Mouse (Mus musculus): ENCODE results near the gene Atg14. TPM values are rescaled to one million over a fixed set of nuclear protein-coding genes. Genes with fewer than 3 reads are reported as not detected.

Gene Atg14
- polyA plus RNA-seq, 1 experiment, result 16.0 TPM

- DNase-seq, result no peak
- WGBS, result 87% methylated on average over 1 of the region's 1 CpGs
- Histone ChIP-seq H3K27ac (ENCODE audit: insufficient read depth, low read length) (no peak overlapping the region), H3K4me1 (ENCODE audit: control insufficient read depth, insufficient read depth, low read length) (no peaks in the 10 kb centered on the region), H3K4me3 (replicated peaks; ENCODE audit: insufficient read depth, low read depth, low read length) (no peak overlapping the region), H3K27me3 (ENCODE audit: control insufficient read depth, insufficient read depth, low read length) (no peaks in the 10 kb centered on the region)
- no peak for TF ChIP-seq POLR2A (IDR thresholded peaks at IDR 0.05; ENCODE audit: borderline replicate concordance, insufficient read depth, low read length)
- no peak for TF ChIP-seq CTCF (IDR thresholded peaks at IDR 0.05; ENCODE audit: borderline replicate concordance, insufficient read depth, low read depth, low read length)
These were observed 7.9 kb downstream of the Atg14 start for GRCm38 (mm10) chr14:47562530-47562929.

DNA sequence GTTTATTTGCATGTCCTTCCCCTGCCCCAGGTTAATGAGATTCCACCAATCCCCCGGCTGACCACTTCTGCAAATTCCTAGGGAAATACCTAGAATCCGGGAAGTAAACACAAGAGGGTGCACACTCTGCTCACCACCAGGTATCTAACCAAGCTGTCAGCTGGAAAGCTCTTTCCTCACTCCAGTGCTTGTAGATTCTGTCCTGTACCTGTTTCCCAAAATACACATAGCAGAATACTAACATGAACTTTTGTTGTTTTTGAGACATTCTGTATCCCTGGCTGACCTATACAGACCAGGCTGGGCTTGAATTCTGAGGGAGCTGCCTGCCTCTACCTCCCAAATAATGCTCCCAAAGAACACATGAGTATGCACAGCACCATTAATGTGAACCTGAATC, 9.7 kb downstream of the Atg14 start:
- WGBS, result 89% methylated on average over 2 of the region's 2 CpGs
- TF ChIP-seq CTCF (IDR thresholded peaks at IDR 0.05; ENCODE audit: borderline replicate concordance, insufficient read depth, low read depth, low read length) (no peak), POLR2A (IDR thresholded peaks at IDR 0.05; ENCODE audit: borderline replicate concordance, insufficient read depth, low read length) (no peak)
- Histone ChIP-seq H3K27ac (ENCODE audit: insufficient read depth, low read length) (no peak overlapping the region), H3K27me3 (ENCODE audit: control insufficient read depth, insufficient read depth, low read length) (no peaks in the 10 kb centered on the region), H3K4me1 (ENCODE audit: control insufficient read depth, insufficient read depth, low read length) (no peaks in the 10 kb centered on the region), H3K4me3 (replicated peaks; ENCODE audit: insufficient read depth, low read depth, low read length) (no peak overlapping the region)
- DNase-seq, result no peak

DNA sequence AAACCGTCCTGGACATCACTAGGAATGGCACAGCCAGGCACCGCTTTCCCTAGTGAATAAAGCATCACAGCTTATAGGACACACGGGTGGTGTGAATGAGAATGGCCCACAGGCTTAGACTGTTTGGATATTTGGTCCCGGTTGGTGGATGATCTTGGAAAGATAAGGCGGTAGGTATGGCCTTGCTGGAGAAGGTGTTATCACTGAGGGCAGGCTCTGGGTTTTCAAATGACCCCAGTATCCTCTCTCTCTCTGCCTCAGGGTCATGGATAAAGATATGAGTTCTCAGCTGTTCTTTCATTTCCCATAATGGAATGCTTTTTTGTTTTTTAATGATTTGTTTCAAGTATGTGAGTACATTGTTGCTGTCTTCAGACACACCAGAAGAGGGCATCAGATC, 15.2 kb downstream of the Atg14 start:
- no peak overlapping the region for H3K27ac ChIP-seq (ENCODE audit: insufficient read depth, low read length)
- no peaks in the 10 kb centered on the region for H3K27me3 ChIP-seq (ENCODE audit: control insufficient read depth, insufficient read depth, low read length)
- 94% methylated on average over 5 of the region's 5 CpGs for WGBS
- H3K4me3 ChIP-seq (replicated peaks; ENCODE audit: insufficient read depth, low read depth, low read length), result no peak overlapping the region
- H3K4me1 ChIP-seq (ENCODE audit: control insufficient read depth, insufficient read depth, low read length), result no peaks in the 10 kb centered on the region
- no peak for DNase-seq
- TF ChIP-seq POLR2A (IDR thresholded peaks at IDR 0.05; ENCODE audit: borderline replicate concordance, insufficient read depth, low read length) (no peak), CTCF (IDR thresholded peaks at IDR 0.05; ENCODE audit: borderline replicate concordance, insufficient read depth, low read depth, low read length) (no peak)

DNA sequence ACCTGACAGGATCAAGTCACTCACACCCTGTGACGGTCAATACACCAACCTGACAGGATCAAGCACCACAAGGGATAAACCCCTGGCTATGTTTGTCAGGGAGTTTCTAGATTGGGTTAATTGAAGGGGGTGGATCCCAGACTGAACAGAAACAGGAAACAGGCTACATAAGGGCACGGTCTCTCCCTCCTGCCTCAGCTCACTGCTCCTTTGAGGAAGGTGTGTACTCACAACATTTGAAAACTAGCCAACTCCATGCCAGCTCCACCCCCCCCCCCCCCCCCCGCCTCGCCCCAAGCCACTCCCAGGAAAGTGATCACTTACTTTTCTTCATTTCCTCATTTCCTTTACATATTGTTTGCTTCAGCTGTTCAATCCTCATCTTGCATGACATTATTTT, 16.2 kb downstream of the Atg14 start:
- DNase-seq, result no peak
- 90% methylated on average over 4 of the region's 4 CpGs for WGBS
- Histone ChIP-seq H3K27me3 (ENCODE audit: control insufficient read depth, insufficient read depth, low read length) (no peaks in the 10 kb centered on the region), H3K4me3 (replicated peaks; ENCODE audit: insufficient read depth, low read depth, low read length) (no peak overlapping the region), H3K27ac (ENCODE audit: insufficient read depth, low read length) (no peak overlapping the region), H3K4me1 (ENCODE audit: control insufficient read depth, insufficient read depth, low read length) (no peaks in the 10 kb centered on the region)
- TF ChIP-seq POLR2A (IDR thresholded peaks at IDR 0.05; ENCODE audit: borderline replicate concordance, insufficient read depth, low read length) (no peak), CTCF (IDR thresholded peaks at IDR 0.05; ENCODE audit: borderline replicate concordance, insufficient read depth, low read depth, low read length) (no peak)

- no peak overlapping the region for H3K27ac ChIP-seq (ENCODE audit: insufficient read depth, low read length)
- TF ChIP-seq POLR2A (IDR thresholded peaks at IDR 0.05; ENCODE audit: borderline replicate concordance, insufficient read depth, low read length) (no peak), CTCF (IDR thresholded peaks at IDR 0.05; ENCODE audit: borderline replicate concordance, insufficient read depth, low read depth, low read length) (no peak)
- H3K27me3 ChIP-seq (ENCODE audit: control insufficient read depth, insufficient read depth, low read length), result no peaks in the 10 kb centered on the region
- no peak overlapping the region for H3K4me3 ChIP-seq (replicated peaks; ENCODE audit: insufficient read depth, low read depth, low read length)
- no peak for DNase-seq
- 83% methylated on average over 2 of the region's 2 CpGs for WGBS
- H3K4me1 ChIP-seq (ENCODE audit: control insufficient read depth, insufficient read depth, low read length), result no peaks in the 10 kb centered on the region
These were observed 17.1 kb downstream of the Atg14 start for GRCm38 (mm10) chr14:47553380-47553779.

DNA sequence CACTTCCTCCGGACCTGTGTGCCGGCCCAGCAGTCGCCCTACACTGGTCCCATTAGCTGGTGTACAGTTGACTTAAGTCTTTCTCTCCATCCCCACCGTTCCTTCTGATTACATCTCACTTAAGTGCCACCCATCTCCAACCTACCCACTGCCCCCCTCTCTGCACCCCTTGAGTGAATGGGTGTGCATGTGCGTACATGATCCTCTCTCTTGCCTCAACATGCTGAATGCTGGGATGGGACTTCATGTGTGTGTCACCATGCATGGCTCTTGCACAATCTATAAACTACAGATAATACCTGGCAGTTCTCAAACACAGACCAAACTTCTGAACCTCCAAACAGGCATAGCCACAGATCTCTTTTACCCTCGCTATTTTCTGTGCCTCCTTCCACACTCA, 18.8 kb downstream of the Atg14 start:
- 97% methylated on average over 6 of the region's 6 CpGs for WGBS
- no peak for TF ChIP-seq CTCF (IDR thresholded peaks at IDR 0.05; ENCODE audit: borderline replicate concordance, insufficient read depth, low read depth, low read length)
- no peak for TF ChIP-seq POLR2A (IDR thresholded peaks at IDR 0.05; ENCODE audit: borderline replicate concordance, insufficient read depth, low read length)
- H3K27me3 ChIP-seq (ENCODE audit: control insufficient read depth, insufficient read depth, low read length), result no peaks in the 10 kb centered on the region

GRCm38 (mm10) chr14:47544877-47545276, 25.6 kb downstream of the Atg14 start:
- H3K27me3 ChIP-seq (ENCODE audit: control insufficient read depth, insufficient read depth, low read length), result no peaks in the 10 kb centered on the region

More for the DNA sequence above, 18.8 kb downstream of the Atg14 start:
- DNase-seq, result no peak
- Histone ChIP-seq H3K4me1 (ENCODE audit: control insufficient read depth, insufficient read depth, low read length) (no peaks in the 10 kb centered on the region), H3K4me3 (replicated peaks; ENCODE audit: insufficient read depth, low read depth, low read length) (no peak overlapping the region), H3K27ac (ENCODE audit: insufficient read depth, low read length) (no peak overlapping the region)

DNA sequence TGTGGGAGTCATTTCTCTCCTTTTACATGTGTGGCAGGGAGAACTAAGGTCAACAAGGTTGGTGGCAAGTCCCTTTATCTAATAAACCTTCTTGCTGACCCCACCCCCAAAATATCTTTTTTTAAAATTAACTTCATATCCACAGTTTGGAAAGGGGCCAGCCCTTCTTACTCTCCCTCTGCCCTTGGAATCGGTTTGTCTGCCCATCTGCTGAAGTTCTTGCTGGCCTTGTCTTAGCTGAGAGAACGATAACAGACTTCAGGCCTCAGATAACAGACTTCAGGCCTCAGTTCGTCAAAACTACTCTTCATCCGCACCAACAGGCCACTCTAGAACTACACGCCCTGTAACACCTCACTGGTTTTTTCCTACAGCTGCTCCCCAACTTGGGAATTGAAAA, 26.2 kb downstream of the Atg14 start:
- TF ChIP-seq CTCF (IDR thresholded peaks at IDR 0.05; ENCODE audit: borderline replicate concordance, insufficient read depth, low read depth, low read length) (no peak), POLR2A (IDR thresholded peaks at IDR 0.05; ENCODE audit: borderline replicate concordance, insufficient read depth, low read length) (no peak)
- no peak overlapping the region for H3K4me3 ChIP-seq (replicated peaks; ENCODE audit: insufficient read depth, low read depth, low read length)
- no peak overlapping the region for H3K27ac ChIP-seq (ENCODE audit: insufficient read depth, low read length)
- no peaks in the 10 kb centered on the region for H3K4me1 ChIP-seq (ENCODE audit: control insufficient read depth, insufficient read depth, low read length)
- DNase-seq, result no peak
- 69% methylated on average over 5 of the region's 5 CpGs for WGBS
- H3K27me3 ChIP-seq (ENCODE audit: control insufficient read depth, insufficient read depth, low read length), result no peaks in the 10 kb centered on the region

More at GRCm38 (mm10) chr14:47544877-47545276, 25.6 kb downstream of the Atg14 start:
- WGBS, result 90% methylated on average over 4 of the region's 4 CpGs
- DNase-seq, result no peak
- Histone ChIP-seq H3K27ac (ENCODE audit: insufficient read depth, low read length) (no peak overlapping the region), H3K4me1 (ENCODE audit: control insufficient read depth, insufficient read depth, low read length) (no peaks in the 10 kb centered on the region), H3K4me3 (replicated peaks; ENCODE audit: insufficient read depth, low read depth, low read length) (no peak overlapping the region)
- TF ChIP-seq POLR2A (IDR thresholded peaks at IDR 0.05; ENCODE audit: borderline replicate concordance, insufficient read depth, low read length) (no peak), CTCF (IDR thresholded peaks at IDR 0.05; ENCODE audit: borderline replicate concordance, insufficient read depth, low read depth, low read length) (no peak)

Data from cerebellum, adult 2 months (tissue).